Mouse (Mus musculus): Measurements from ENCODE around the gene Shmt1.
"Not testable (repeated sequence)": the region's sequence is repeated elsewhere in the genome, so short reads cannot be mapped to it uniquely, and the experiment has no call there.

The Shmt1 gene

DNA sequence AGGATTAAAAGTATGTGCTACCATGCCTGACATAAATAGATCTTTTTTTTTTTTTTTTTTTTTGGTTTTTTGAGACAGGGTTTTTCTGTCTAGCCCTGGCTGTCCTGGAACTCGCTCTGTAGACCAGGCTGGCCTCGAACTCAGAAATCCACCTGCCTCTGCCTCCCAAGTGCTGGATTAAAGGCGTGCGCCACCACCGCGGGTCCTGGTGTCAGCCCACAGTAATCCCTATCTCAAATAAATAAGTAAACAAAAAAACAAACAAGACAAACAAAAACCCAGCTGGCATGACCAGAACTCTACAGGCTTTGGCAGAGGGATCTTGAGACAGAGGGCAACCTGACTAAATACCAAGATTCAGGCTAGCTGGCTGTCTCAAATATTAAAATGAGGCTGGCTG lies at the start of gene Shmt1:
Gene Shmt1, minus strand, starts transcription at position 101 of the 400 bp plus-strand sequence.
- not testable (repeated sequence) for DNase-seq (ENCODE audit: low spot score in 2 of 2)

DNA sequence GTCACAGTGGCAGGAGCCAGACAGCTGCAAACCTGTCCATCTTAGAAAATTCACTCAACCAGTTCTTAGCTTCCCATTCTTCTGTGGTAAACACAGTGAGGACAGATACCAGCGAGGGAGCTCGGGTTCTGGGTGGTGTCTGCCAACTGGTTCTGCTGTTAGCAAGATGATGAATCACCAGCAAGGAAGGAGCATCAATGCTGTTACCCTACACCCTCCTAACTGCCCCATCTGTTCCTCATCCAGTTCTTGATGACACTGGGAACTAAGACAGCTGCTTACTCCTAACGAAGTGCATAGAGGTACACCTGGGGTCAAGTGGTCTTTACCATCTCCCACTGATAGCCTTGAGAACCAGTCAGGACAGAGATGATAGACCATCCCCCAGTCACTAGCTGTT lies 45.1 kb upstream of the Shmt1 start:
- DNase-seq (ENCODE audit: low spot score in 2 of 2), result no peak

GRCm38 (mm10) chr11:60845415-60845814 lies 33.9 kb upstream of the Shmt1 start:
- DNase-seq (ENCODE audit: low spot score in 2 of 2), result no peak

DNA sequence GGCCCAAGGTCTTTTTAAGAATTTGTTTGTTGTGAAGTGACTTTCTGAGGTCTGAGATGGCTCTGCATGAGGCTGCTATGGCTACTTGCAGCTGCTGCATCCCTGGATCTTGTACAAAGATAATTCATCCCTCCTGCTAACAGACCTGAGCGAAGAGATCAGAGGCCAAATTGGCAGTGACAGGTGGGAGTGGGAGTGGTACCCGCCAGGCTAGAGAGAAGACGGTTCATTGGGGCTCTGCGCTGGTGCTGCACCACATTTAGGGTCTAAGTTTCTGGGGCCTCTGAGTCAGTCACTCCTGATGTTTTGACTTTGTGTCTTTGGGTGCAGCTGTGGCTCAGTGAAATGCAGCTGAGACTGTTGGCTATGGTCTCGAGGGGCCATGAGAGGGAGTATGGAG lies 31.9 kb upstream of the Shmt1 start:
- DNase-seq (ENCODE audit: low spot score in 2 of 2), result no peak

DNA sequence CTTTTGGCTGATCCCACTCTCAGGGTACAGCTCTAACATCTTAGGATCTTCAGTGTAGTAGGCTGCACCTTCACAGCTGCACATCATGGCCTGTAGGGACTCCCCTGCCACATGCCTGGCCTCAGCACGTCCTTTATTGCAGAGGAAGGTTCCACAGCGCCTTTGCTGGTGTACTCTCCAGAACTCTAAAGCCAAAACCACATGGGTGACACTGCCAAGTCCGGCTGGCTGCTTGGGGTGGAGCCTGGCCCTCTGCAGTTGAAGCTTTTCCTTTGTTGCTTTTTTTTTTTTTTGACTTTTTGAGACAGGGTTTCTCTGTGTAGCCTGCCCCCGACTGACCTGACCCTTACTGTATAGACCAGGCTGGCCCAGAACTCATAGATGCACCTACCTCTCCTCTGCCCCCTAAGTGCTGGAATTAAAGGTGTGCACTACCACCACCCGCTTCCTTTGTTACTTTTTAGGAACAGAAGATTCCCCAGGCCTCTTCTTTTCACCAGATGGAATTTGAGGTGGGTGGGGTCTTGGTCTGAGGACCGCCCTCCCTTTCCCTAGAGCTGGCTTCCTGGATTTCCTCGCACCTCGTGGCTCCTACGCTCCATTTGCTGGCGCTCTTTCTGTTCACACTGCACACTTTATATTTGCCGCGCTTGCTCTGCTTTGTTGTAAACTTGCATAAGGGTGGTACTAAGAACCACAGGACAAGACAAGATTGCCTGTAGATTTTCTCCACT lies 30.1 kb upstream of the Shmt1 start:
- no peak for DNase-seq (ENCODE audit: low spot score in 2 of 2)

DNA sequence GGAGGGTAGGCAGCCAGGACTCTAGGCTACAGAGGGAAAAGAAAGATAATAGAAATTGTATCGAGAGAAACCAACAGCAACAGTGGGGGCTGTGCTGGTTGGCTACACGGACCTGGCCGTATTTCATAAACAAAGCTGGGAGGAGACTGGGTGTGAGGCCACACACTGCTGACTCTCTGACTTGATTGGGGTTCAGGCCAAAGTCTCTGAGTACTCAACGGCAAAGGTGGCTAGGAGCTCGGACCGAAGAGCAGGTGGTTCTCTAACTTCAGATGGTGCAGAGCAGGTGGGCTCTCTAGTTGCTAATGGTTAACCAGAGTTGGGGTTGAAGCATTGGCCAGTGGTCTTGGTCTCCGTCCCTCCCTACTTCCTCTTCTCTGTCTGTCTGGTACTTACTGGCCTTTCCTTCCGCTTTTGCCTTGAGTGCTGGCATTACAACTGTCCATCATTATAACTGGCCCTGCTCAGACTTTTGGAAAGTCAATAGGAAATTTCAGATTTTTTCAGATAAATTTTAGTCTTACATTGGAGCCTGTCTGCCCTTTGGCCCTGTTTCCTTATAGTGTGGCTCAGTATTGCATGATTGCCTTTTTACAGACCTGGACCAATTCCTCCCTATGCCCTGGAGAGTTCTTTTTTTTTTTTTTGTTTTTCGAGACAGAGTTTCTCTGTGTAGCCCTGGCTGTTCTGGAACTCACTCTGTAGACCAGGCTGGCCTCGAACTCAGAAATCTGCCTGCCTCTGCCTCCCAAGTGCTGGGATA lies 26.3 kb upstream of the Shmt1 start:
- peak in 1 of 2 experiments; percentile 4 for DNase-seq (ENCODE audit: low spot score in 2 of 2)

GRCm38 (mm10) chr11:60836897-60837296 lies 25.4 kb upstream of the Shmt1 start:
- DNase-seq (ENCODE audit: low spot score in 2 of 2), result no peak

DNA sequence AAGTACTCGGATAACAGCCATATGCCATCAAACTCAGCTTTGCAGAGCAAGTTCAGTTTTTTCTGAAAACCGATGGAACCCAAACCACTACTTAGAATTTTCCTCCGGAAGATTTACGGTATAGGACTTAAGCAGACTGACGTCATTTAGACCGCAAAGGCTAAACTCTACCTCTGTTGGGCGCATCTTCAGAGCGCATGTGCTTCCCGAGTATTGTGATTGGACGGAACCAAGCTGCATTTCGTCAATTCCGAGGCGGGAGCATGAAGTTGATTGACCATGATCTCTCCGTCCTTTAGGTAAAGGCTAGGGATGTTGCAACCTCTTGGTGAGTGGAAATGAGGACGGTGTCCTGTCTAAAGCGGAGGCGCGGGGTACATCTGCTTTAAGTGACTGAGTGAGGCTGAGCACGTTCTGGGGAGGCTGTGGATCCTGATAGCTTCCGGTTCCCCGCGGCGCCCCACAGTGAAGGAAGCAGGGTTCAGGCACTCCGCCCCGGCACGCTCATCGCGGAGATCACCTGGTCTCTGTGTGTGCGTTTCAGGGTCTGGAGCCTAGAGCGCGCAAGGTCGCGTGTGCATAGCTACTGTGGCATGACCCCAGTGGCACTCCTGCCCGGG lies 19.0 kb upstream of the Shmt1 start, which contains the start of gene Dhrs7b:
Gene Dhrs7b, plus strand, starts transcription at position 199 of the 620 bp plus-strand sequence.
- peak; percentile 93 for DNase-seq (ENCODE audit: low spot score in 2 of 2)

DNA sequence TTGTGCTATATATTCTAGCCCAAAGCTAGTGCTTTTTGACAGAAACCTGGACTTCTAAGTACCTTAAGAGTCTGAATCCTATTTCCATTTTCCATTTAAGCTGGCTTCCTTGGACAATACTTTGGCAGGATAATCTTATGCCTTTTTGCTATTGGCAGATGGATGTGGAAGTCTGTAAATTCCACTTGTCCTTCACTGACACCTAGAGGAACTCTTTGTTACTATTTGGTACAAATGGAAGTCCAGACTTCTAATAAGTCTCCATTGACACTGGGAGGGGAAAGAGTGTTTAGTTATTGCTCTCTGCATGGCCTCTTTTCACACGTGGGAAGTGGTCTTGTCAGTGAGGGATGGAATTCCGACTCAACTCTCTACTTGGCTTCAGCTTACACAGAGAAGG lies 17.4 kb upstream of the Shmt1 start:
- DNase-seq (ENCODE audit: low spot score in 2 of 2), result no peak

- no peak for DNase-seq (ENCODE audit: low spot score in 2 of 2)
Observed at GRCm38 (mm10) chr11:60827241-60827945, 15.9 kb upstream of the Shmt1 start.

- no peak for DNase-seq (ENCODE audit: low spot score in 2 of 2)
Observed at GRCm38 (mm10) chr11:60826700-60827099, 15.2 kb upstream of the Shmt1 start.

- DNase-seq (ENCODE audit: low spot score in 2 of 2), result no peak
Observed at GRCm38 (mm10) chr11:60825191-60825590, 13.7 kb upstream of the Shmt1 start.

- DNase-seq (ENCODE audit: low spot score in 2 of 2), result no peak
Observed at GRCm38 (mm10) chr11:60823771-60824170, 12.3 kb upstream of the Shmt1 start.

GRCm38 (mm10) chr11:60816398-60816797 lies 4.9 kb upstream of the Shmt1 start:
- DNase-seq (ENCODE audit: low spot score in 2 of 2), result no peak

DNA sequence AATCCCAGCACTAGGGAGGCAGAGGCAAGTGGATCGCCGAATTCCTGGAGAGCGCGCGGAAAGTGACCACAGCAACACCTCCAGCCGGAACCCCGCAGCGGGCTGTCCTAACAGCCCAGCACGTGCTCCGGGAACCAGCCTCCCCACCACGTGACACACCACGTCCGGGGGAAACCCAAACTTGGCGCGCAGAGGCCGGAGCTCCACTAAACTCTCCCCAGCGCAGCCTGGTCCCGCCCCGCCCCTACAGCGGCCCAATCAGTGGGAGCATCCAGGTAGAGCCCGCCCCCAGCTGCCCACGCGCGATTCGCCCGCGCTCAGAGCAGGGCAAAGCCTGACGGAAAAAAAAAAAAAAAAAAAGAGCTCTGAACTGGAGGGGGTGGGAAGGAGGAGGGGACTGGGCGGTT lies 461 bp downstream of the Shmt1 start:
- DNase-seq (ENCODE audit: low spot score in 2 of 2), result peak; percentile 93 to 95

DNA sequence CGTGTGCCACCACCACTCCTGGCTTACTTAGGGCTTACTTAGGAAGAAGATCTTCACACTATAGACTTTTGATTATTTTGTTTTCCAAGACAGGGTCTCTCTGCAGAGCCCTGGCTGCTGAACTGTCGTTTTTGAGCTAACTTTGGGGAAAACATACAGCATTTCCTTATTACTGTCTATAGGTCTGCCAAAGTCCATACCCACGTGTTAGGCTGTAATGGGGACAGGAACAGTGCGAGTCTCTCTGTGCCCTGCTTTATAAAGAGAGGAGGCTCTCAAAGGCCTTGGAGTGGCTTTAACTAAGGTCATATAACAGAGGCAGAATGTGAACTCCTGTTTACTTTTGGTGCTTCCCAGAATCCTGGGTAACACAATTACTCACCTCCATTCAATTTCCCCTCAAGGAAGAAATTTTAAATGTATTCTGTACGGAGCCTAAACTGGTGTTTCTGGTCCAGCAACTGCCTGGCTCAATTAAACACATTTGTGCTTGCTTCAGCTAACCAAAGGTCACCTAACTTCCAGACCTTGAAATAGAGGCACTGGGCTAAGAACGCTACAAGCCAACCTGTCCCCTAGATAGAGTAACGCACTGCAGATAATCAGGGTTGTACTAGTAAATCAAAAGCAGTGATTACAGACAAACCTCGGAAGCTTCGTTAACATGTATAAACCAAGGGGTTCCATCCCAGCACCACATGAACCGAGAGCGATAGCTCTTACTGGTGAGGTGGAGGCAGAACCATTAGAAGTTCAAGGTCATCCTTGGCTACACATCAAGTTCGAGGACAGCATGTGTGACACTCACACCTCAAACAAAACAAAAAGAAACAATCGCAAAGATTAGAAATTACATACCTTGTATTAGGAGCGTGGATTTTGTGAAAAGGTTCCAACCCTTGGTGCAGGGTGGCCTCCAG lies 1.2 kb downstream of the Shmt1 start:
- no peak for DNase-seq (ENCODE audit: low spot score in 2 of 2)

DNA sequence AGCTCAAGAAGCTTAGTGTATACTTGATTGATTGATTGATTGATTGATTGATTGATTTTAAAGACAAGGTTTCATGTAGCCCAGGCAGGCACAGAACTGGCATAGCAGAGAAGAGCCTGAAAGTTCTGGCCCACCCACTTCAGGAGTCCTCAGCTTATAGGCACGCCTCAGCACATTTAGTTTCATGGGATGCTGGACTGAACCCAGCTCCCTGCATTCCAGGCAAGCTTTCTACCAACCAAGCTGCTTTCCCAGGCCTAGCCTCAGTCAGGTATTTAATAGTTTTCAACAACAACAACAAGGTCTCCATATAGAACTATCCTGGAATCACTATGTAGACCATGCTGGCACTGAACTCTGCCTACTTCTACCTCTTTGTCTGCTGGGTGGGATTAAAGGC lies 2.0 kb downstream of the Shmt1 start:
- no peak for DNase-seq (ENCODE audit: low spot score in 2 of 2)

DNA sequence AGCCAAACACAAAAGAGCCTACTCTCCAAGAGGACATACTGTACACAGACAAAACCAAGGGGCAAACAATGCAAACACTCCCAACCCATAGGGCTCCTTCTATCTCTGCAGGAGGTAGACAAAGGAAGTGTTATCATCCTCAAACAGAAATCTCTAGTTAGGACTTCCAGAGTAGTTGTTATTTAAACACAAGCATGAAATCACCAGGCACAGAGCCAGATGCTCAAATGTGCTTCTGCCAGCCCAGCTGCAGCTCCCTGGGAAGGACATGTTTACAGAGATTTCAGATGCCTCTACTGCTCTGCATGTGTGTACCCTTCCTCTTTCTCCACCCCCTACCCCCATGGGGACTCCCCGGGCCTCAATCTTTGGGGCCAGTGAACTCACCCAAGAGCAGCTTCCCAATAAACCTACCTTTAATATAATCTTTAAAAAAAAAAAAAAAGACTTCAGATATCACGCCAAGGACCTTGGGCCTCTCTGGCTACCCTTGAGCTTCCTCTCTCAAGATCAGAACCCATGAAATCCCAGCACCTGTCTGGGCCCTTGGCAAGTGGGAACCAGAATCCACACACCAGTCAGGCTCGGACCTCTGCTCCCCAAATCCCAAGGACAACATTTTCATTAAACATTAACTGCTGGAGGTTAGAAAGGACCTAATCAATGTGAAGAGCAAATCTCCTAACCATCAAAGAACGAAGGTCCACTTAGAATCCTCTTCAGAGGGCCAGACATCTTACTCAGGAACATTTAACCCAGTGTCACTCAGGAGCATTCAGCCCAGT lies 3.0 kb downstream of the Shmt1 start:
- DNase-seq (ENCODE audit: low spot score in 2 of 2), result peak; percentile 17 to 39

GRCm38 (mm10) chr11:60800892-60801291 lies 10.6 kb downstream of the Shmt1 start:
- no peak for DNase-seq (ENCODE audit: low spot score in 2 of 2)

DNA sequence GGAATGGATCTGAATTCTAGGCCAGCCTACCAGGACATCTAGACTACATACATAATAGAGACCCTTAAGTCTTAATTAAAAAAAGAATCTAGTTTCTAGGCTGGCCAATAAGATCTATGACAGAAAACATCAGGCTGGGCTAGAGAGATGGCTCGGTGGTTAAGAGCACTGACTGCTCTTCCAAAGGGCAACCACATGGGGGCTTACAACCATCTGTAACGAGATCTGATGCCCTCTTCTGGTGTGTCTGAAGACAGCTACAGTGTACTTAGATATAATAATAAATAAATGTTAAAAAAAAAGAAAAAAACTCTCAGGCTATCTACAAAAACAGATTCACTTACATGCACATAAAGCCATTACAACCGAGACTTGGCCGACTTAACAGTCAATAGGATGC lies 11.5 kb downstream of the Shmt1 start:
- DNase-seq (ENCODE audit: low spot score in 2 of 2), result no peak

Data from heart, adult 9 months (tissue).